Mouse (Mus musculus) cerebellum, adult 2 months (tissue): Measurements from ENCODE around the gene Tgfbr3.

Experiments
- CTCF ChIP-seq: fragments of 200-500 bp; IDR thresholded peaks from 2 replicates; pipeline ENCODE4 v1.5.1; 2011; ENCODE audit warnings: low read depth, mild to moderate bottlenecking, control low read depth, low read length, moderate library complexity, borderline replicate concordance; ENCODE audit not compliant: insufficient read depth
- POLR2A ChIP-seq: fragments of 200-500 bp; IDR thresholded peaks from 2 replicates; pipeline ENCODE4 v1.6.1; 2011; ENCODE audit warnings: low read length, control low read depth, borderline replicate concordance; ENCODE audit not compliant: insufficient read depth

DNA sequence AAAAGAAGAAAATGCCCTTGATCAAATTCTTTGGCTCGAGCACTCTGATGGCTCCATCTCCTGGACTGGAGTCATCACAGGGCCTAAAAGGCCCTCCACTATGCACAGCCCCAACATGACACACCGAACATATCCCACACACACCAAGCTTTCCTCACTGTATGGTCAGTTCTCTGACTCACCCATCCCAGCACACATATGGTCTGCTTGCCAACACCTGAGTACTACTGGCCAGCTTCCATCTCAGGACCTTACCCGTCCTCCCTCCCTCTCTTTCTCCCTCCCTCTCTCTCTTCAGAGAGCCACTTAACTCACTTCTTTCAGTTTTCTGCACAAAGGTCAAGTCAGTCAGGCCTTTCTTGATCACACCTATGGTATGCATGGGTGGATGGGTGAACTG is 36.0 kb downstream of the Tgfbr3 start:
- TF ChIP-seq POLR2A = no peak
- TF ChIP-seq CTCF = no peak
